Mouse (Mus musculus): ENCODE measurements at regions not wholly inside any gene's neighbourhood (a gene's known extent, or its start where the extent isn't known, plus 50 kb on each side); places are given as distances from the start of the nearest gene placed in this dataset.

DNA sequence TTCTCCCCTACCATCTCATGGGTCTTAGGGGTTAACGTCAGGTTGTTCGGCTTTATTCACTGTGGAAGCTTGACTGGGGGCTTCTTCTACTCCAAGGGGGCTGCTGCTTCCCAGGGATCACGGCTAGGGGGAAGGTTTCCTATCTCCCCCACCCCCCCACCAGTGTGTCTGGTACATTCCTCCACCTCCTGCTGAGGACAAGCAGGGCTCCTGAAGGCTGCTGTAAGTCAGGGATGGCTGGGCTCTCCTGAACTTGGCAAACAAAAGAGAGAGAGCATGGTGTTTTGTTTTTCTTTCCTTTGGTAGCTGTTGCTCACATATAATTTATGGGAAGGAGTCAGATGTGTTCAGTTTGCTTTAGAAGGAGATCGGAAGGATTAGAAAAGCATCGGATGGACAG lies 54.7 kb upstream of the Commd3 start:
- Histone ChIP-seq H3K9ac (replicated peaks; ENCODE audit: low read length) (no peak overlapping the region), H3K4me1 (ENCODE audit: insufficient read depth, low read length) (no peaks in the 10 kb centered on the region), H3K4me3 (ENCODE audit: low read length) (no peak overlapping the region), H3K4me2 (ENCODE audit: low read depth, low read length) (peak overlapping the region; percentile 31; the same call in 1 of the 2 replicates), H3K27me3 (ENCODE audit: insufficient read depth, low read length) (no peaks in the 10 kb centered on the region), H3K27ac (no peak overlapping the region), H3K36me3 (ENCODE audit: insufficient read depth, low read length) (no peaks in the 10 kb centered on the region), H3K9me3 (ENCODE audit: low read length) (no peaks in the 10 kb centered on the region)
- no peak for DNase-seq (ENCODE audit: low spot score)
- TF ChIP-seq CTCF (IDR thresholded peaks at IDR 0.05; ENCODE audit: low read depth), result no peak
- ATAC-seq, result no peak
- 26% methylated on average over 5 of the region's 5 CpGs for WGBS

- Histone ChIP-seq H3K27me3 (ENCODE audit: insufficient read depth, low read length) (peaks cover 12% of the 10 kb centered on the region), H3K9me3 (ENCODE audit: low read length) (no peaks in the 10 kb centered on the region), H3K36me3 (ENCODE audit: insufficient read depth, low read length) (no peaks in the 10 kb centered on the region), H3K9ac (replicated peaks; ENCODE audit: low read length) (no peak overlapping the region), H3K27ac (no peak overlapping the region), H3K4me2 (ENCODE audit: low read depth, low read length) (peak overlapping the region; percentile 90), H3K4me3 (ENCODE audit: low read length) (peak overlapping the region; percentile 46), H3K4me1 (ENCODE audit: insufficient read depth, low read length) (0 out of 2 replicates have a peak, but pooled peaks cover 13% of the 10 kb centered on the region)
- no peak for ATAC-seq
- DNase-seq (ENCODE audit: low spot score), result no peak
- 15% methylated on average over 10 of the region's 10 CpGs for WGBS
- TF ChIP-seq CTCF (IDR thresholded peaks at IDR 0.05; ENCODE audit: low read depth), result no peak
Observed at GRCm38 (mm10) chr2:18609868-18610185, 62.4 kb upstream of the Commd3 start.

DNA sequence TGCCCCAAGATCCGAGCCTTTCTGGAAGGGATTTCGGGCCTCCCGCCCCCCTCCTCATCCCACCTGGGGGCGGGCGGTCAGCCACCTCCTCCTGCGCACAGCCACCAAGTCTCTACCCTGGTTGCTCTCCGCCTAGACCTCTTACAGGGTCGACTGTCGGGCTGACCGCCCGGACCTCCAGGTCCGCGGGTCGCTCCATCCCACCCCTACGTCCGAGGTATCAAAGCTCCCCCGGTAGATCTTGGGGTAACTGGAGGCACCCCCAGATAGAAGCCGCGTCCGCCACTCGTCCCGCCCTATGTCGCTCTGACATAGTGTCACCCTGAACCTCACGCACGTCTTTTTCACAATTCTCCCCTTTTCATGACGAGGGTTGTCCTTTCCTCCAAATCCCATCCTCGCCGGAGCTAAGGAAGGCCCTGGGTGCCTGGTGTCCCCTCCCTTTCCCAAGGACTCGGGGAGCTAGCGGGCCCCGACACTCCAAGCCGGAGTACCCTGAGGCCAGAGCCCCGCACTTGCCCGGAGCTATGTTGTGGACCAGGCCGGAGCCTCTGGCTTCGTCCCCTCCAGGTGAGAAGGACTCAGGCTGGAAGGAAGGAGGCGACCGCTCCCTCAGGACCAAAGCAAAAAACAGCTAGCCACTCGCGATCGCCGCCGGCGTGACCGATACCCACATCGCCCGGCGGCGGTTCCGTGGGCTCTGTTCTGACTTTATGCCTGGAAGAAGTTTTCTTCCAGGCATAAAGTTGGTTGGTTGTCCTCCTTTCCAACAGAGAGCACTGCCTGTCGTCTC lies 62.9 kb upstream of the Commd3 start:
- DNase-seq (ENCODE audit: low spot score), result peak; percentile 5
- WGBS, result 2% methylated on average over 51 of the region's 51 CpGs

GRCm38 (mm10) chr2:18608260-18609074 lies 63.7 kb upstream of the Commd3 start:
- Histone ChIP-seq H3K27me3 (ENCODE audit: insufficient read depth, low read length) (peaks cover 12% of the 10 kb centered on the region), H3K4me1 (ENCODE audit: insufficient read depth, low read length) (0 out of 2 replicates have a peak, but pooled peaks cover 13% of the 10 kb centered on the region), H3K36me3 (ENCODE audit: insufficient read depth, low read length) (no peaks in the 10 kb centered on the region), H3K9ac (replicated peaks; ENCODE audit: low read length) (peak overlapping the region; percentile 55), H3K9me3 (ENCODE audit: low read length) (no peaks in the 10 kb centered on the region), H3K27ac (no peak overlapping the region), H3K4me3 (ENCODE audit: low read length) (peak overlapping the region; percentile 46), H3K4me2 (ENCODE audit: low read depth, low read length) (peak overlapping the region; percentile 90)
- DNase-seq (ENCODE audit: low spot score) (peak; percentile 47), ATAC-seq (peak; percentile 83)
- TF ChIP-seq CTCF (IDR thresholded peaks at IDR 0.05; ENCODE audit: low read depth), result no peak
- under 1% methylated on average over 29 of the region's 29 CpGs for WGBS

More for the DNA sequence above, 62.9 kb upstream of the Commd3 start:
- Histone ChIP-seq H3K4me3 (ENCODE audit: low read length) (peak overlapping the region; percentile 46), H3K4me2 (ENCODE audit: low read depth, low read length) (peak overlapping the region; percentile 90), H3K9me3 (ENCODE audit: low read length) (no peaks in the 10 kb centered on the region), H3K27me3 (ENCODE audit: insufficient read depth, low read length) (peaks cover 12% of the 10 kb centered on the region), H3K4me1 (ENCODE audit: insufficient read depth, low read length) (0 out of 2 replicates have a peak, but pooled peaks cover 13% of the 10 kb centered on the region), H3K36me3 (ENCODE audit: insufficient read depth, low read length) (no peaks in the 10 kb centered on the region), H3K9ac (replicated peaks; ENCODE audit: low read length) (peak overlapping the region; percentile 55), H3K27ac (no peak overlapping the region)
- peak; percentile 49 for ATAC-seq
- no peak for TF ChIP-seq CTCF (IDR thresholded peaks at IDR 0.05; ENCODE audit: low read depth)

DNA sequence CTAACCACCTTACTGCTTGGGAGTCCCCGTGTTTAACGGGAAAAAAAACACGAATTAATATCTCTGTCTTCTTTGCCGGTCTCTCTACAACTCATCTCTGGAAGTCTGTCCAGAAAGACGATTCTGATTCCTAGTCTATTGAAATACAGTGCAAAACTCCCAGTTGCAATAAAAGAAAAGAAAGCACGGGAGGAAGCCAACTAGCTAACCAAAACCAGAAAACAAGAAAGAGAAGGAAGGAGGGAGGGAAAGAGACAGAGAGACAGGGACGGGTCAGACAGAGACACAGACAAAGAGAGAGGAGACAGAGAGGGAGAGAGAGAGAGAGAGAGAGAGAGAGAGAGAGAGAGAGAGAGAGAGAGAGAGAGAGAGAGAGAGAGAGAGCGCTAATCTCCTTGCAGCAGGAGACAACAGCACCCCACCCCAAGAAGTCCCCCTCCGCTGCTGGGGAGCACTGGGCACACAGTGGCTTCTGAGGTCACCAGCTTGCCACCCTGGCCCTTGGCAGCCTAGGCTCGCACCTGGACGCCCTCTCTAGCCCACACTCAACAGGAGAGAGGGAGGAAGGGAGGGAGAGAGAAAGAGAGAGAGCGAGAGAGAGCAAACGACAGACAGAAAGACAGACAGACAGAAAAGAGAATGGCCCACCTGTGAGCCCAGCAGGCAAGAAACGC lies 64.5 kb upstream of the Commd3 start:
- Histone ChIP-seq H3K27ac (no peak overlapping the region), H3K9me3 (ENCODE audit: low read length) (no peaks in the 10 kb centered on the region), H3K4me1 (ENCODE audit: insufficient read depth, low read length) (0 out of 2 replicates have a peak, but pooled peaks cover 13% of the 10 kb centered on the region), H3K36me3 (ENCODE audit: insufficient read depth, low read length) (no peaks in the 10 kb centered on the region), H3K4me2 (ENCODE audit: low read depth, low read length) (peak overlapping the region; percentile 90), H3K4me3 (ENCODE audit: low read length) (peak overlapping the region; percentile 46), H3K27me3 (ENCODE audit: insufficient read depth, low read length) (peaks cover 12% of the 10 kb centered on the region), H3K9ac (replicated peaks; ENCODE audit: low read length) (peak overlapping the region; percentile 55)
- no peak for TF ChIP-seq CTCF (IDR thresholded peaks at IDR 0.05; ENCODE audit: low read depth)
- DNase-seq (ENCODE audit: low spot score), result no peak
- ATAC-seq, result peak; percentile 57
- WGBS, result under 1% methylated on average over 14 of the region's 14 CpGs

DNA sequence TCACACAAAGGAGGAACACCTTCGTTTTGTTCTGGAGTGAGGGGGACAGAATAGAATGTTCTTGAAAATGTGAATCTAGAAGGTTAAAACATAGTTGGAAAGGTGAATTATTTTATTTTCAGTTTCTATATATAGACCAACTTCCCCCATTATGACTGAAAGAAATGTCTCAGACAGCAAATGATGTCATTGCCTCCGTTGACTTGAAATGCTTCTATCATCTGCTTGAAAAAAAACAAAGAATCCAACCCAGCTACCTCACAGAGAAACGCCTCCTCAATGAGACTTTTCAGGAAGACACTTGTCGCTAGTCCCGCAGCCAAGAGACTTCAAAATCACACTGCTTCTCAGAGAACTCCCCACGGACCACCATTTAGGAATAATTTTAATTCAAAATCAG lies 65.1 kb upstream of the Commd3 start:
- Histone ChIP-seq H3K9me3 (ENCODE audit: low read length) (no peaks in the 10 kb centered on the region), H3K9ac (replicated peaks; ENCODE audit: low read length) (no peak overlapping the region), H3K36me3 (ENCODE audit: insufficient read depth, low read length) (no peaks in the 10 kb centered on the region), H3K27me3 (ENCODE audit: insufficient read depth, low read length) (peaks cover 12% of the 10 kb centered on the region), H3K4me2 (ENCODE audit: low read depth, low read length) (peak overlapping the region; percentile 90), H3K4me1 (ENCODE audit: insufficient read depth, low read length) (0 out of 2 replicates have a peak, but pooled peaks cover 13% of the 10 kb centered on the region), H3K27ac (no peak overlapping the region), H3K4me3 (ENCODE audit: low read length) (peak overlapping the region; percentile 46; the same call in 1 of the 2 replicates)
- TF ChIP-seq CTCF (IDR thresholded peaks at IDR 0.05; ENCODE audit: low read depth), result no peak
- 14% methylated on average over 6 of the region's 6 CpGs for WGBS
- ATAC-seq, result no peak
- DNase-seq (ENCODE audit: low spot score), result peak; percentile 14
